Mouse (Mus musculus) hindbrain, embryonic 11.5 days (tissue): Measurements from ENCODE around the gene Ern1. TPM values are rescaled to one million over a fixed set of nuclear protein-coding genes. Genes with fewer than 3 reads are reported as not detected.
A peak's percentile ranks its signal among the peaks of the same experiment; 100 is the strongest.
"Not testable (repeated sequence)": the region's sequence is repeated elsewhere in the genome, so short reads cannot be mapped to it uniquely, and the experiment has no call there.

Experiments
- ATAC-seq: fragments of 200-750 bp; cut with Nextera tagmentation; 2 replicates; pipeline ENCODE4 v1.8.0; 2017; ENCODE audit warnings: mild to moderate bottlenecking, moderate TSS enrichment, moderate library complexity; ENCODE audit not compliant: low FRiP score
- DNase-seq: peaks from one replicate; pipeline ENCODE4 v3.0.0-alpha.2; 2015; ENCODE audit warnings: low spot score
- H3K27ac ChIP-seq: fragments of 300-500 bp; sonication (generic); 2 replicates; pipeline ENCODE4 v1.5.1; 2014; ENCODE audit warnings: mild to moderate bottlenecking, low read depth, low read length
- H3K27me3 ChIP-seq: fragments of 300-500 bp; sonication (generic); 2 replicates; pipeline ENCODE4 v1.6.1; 2014; ENCODE audit warnings: mild to moderate bottlenecking, low read length, moderate library complexity, mixed read lengths; ENCODE audit not compliant: control insufficient read depth, insufficient read depth
- H3K36me3 ChIP-seq: fragments of 300-500 bp; sonication (generic); 2 replicates; pipeline ENCODE4 v1.6.1; 2014; ENCODE audit warnings: mild to moderate bottlenecking, low read length, moderate library complexity, mixed read lengths; ENCODE audit not compliant: control insufficient read depth, insufficient read depth
- H3K4me1 ChIP-seq: fragments of 300-500 bp; sonication (generic); replicated peaks from 2 replicates; pipeline ENCODE4 v1.6.1; 2014; ENCODE audit warnings: low read length, mixed read lengths; ENCODE audit not compliant: control insufficient read depth, insufficient read depth
- H3K4me2 ChIP-seq: fragments of 300-500 bp; sonication (generic); replicated peaks from 2 replicates; pipeline ENCODE4 v1.6.1; 2014; ENCODE audit warnings: mild to moderate bottlenecking, low read depth, low read length
- H3K4me3 ChIP-seq: fragments of 300-500 bp; sonication (generic); 2 replicates; pipeline ENCODE4 v1.5.1; 2014; ENCODE audit warnings: low read depth, low read length
- H3K9ac ChIP-seq: fragments of 300-500 bp; sonication (generic); 2 replicates; pipeline ENCODE4 v1.6.1; 2014; ENCODE audit warnings: low read depth, low read length
- H3K9me3 ChIP-seq: fragments of 300-500 bp; sonication (generic); 2 replicates; pipeline ENCODE4 v1.6.1; 2016; ENCODE audit warnings: low read length; ENCODE audit not compliant: control insufficient read depth
- WGBS: fragments of 180-500 bp; shearing (Covaris S2); extraction: QIAGEN DNeasy Blood & Tissue Kit; methylation state at CpG from one replicate; pipeline ENCODE4 v1.1.7; 2014; 5-methylcytosine and 5-hydroxymethylcytosine counted together
- polyA plus RNA-seq: library from polyadenylated mRNA; unstranded; fragments of >200 nt; fragmentation: Nextera tagmentation; extraction: Ambion mirVana; gene quantifications from 2 replicates; pipeline ENCODE4 v1.2.1, GENCODE M21; 2014

The Ern1 gene
- polyA plus RNA-seq, 1 experiment from 2014 or later, result 5.5 TPM

DNA sequence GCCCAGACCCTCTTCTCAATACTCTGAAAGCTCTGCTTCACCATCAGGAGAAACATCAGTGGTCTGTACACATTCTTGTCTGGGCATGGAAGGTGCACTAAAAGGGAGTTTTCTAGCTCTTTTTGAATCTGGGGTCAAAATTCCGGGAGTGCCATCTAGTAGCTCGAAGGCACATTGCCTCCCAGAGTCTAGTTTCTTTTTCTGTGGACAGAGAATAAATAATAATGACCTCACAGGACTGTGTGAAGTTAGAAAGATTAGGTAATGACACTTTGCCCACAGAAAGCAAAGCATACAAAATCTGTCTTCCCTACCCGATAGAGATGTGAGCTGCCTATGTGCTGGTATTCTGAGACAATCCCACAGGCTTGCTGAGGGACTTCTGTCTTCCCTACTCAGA lies 77.1 kb downstream of the Ern1 start:
- no peak for ATAC-seq

DNA sequence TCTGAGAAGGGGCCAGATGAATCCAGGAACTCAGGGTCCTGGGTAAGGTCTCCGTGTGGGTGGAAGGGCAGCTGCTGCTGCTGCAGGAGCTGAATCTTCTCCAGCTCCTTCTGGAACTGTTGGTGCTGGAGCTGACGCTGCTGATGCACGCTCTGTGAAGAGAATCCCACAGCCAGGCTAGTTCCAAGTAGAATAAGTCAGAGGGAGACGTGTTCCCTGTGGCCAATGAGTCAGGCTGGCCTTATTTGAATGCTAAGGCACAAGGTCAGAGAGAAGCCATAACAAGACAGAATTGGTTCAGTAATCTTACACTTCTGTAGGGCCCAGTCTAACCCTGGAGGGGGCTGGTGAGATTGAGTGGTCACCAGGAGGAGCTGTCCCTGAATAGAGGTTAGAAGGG lies 77.6 kb downstream of the Ern1 start:
- H3K9me3 ChIP-seq, result no peaks in the 10 kb centered on the region

More for the DNA sequence above, 77.1 kb downstream of the Ern1 start:
- WGBS, result 91% methylated on average over 3 of the region's 3 CpGs
- no peaks in the 10 kb centered on the region for H3K4me1 ChIP-seq
- H3K27me3 ChIP-seq, result no peaks in the 10 kb centered on the region
- H3K4me2 ChIP-seq, result no peak overlapping the region
- DNase-seq, result no peak
- H3K27ac ChIP-seq, result no peak overlapping the region
- H3K36me3 ChIP-seq, result no peaks in the 10 kb centered on the region
- H3K4me3 ChIP-seq, result no peak overlapping the region
- no peaks in the 10 kb centered on the region for H3K9me3 ChIP-seq
- no peak overlapping the region for H3K9ac ChIP-seq

DNA sequence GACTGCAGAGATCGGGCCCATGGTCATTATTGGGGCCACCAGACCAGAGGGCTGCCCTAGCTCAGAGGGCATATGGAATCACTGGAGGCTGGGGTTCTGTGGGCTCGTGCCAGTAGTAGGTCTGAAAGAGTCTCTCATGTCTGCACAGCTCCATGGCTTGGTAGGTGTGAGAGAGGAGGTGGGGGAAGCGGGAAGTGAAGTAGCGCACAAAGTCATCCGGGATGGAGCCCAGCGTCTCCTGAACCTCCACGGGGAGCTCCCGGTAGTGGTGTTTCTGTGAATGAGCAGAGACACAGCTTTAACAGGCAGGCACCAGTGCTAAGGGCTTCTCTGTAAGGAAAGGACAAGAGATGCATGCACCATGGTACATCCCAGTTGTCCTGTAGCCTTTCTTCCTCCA lies 89.2 kb downstream of the Ern1 start:
- no peaks in the 10 kb centered on the region for H3K27me3 ChIP-seq
- H3K9ac ChIP-seq, result no peak overlapping the region
- no peaks in the 10 kb centered on the region for H3K9me3 ChIP-seq
- no peak for ATAC-seq
- WGBS, result 93% methylated on average over 8 of the region's 8 CpGs
- 0 out of 2 replicates have a peak, but pooled peaks cover 2% of the 10 kb centered on the region for H3K36me3 ChIP-seq
- no peaks in the 10 kb centered on the region for H3K4me1 ChIP-seq
- H3K4me2 ChIP-seq, result no peak overlapping the region
- DNase-seq, result no peak
- no peak overlapping the region for H3K4me3 ChIP-seq
- H3K27ac ChIP-seq, result no peak overlapping the region

More for the DNA sequence above, 77.6 kb downstream of the Ern1 start:
- no peak overlapping the region for H3K27ac ChIP-seq
- WGBS, result 83% methylated on average over 4 of the region's 4 CpGs
- ATAC-seq (no peak), DNase-seq (no peak)
- H3K9ac ChIP-seq, result no peak overlapping the region
- H3K4me1 ChIP-seq, result no peaks in the 10 kb centered on the region
- no peaks in the 10 kb centered on the region for H3K27me3 ChIP-seq
- no peak overlapping the region for H3K4me3 ChIP-seq
- H3K36me3 ChIP-seq, result no peaks in the 10 kb centered on the region
- no peak overlapping the region for H3K4me2 ChIP-seq

DNA sequence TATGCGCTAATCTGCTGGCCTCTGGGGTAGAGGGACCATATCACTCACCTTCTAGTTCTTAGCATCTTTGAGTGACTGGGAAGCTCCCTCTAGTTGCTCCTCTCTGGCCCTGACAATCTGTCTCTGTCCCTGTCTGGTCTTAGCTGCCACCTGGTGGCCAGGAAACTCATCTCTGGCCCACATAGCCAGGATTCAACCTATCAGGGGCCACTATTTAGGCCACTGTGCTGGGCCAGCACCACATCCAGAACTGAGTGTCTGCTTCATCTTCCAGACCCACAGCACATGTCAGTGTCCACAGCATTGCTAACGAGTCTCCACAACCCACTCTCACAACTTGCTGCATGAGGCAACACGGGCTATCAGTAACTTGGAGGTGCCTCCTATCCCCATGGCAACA lies 90.0 kb downstream of the Ern1 start:
- no peaks in the 10 kb centered on the region for H3K4me1 ChIP-seq
- 0 out of 2 replicates have a peak, but pooled peaks cover 2% of the 10 kb centered on the region for H3K36me3 ChIP-seq
- ATAC-seq (no peak), DNase-seq (peak; percentile 21)
- no peak overlapping the region for H3K4me3 ChIP-seq
- no peak overlapping the region for H3K4me2 ChIP-seq
- 90% methylated on average over 3 of the region's 3 CpGs for WGBS
- H3K9ac ChIP-seq, result no peak overlapping the region
- H3K27me3 ChIP-seq, result no peaks in the 10 kb centered on the region
- no peak overlapping the region for H3K27ac ChIP-seq
- H3K9me3 ChIP-seq, result no peaks in the 10 kb centered on the region

DNA sequence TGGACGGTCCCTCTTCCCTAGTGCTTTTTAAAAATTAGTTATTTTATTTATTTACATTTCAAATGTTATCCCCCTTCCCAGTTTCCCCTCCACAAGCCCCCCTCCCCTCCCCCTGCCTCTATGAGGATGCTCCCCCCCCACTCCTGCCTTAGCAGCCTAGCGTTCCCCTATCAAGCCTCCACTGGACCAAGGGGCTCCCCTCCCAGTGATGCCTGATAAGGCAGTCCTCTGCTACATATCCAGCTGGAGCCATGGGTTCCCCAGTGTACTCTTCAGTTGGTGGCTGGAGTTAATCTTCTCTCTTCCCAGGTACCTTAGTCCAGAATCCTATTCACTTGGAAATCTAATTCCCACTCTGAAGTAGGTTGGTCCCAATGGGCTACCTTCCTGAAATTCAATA lies 93.6 kb downstream of the Ern1 start:
- H3K27ac ChIP-seq, H3K4me3 ChIP-seq, H3K27me3 ChIP-seq, H3K9me3 ChIP-seq, H3K36me3 ChIP-seq, H3K4me2 ChIP-seq, H3K9ac ChIP-seq, DNase-seq, H3K4me1 ChIP-seq, ATAC-seq: not testable (repeated sequence)
- WGBS, result 89% methylated on average over 2 of the region's 2 CpGs

DNA sequence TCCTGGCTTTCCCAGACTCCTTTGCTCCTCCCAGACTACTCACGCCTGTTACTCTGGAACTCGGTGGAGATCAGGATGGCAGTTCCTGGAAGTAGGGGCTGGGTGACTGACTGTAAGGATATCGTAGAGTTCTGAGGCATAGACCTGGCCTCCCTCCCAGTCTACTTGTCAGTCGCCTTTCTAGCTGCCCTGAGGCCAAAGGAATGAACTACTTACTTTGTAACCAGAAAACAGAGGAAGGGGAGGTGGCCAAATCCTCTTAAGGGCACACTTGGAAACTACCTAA lies 94.4 kb downstream of the Ern1 start:
- H3K4me2 ChIP-seq, result no peak overlapping the region
- H3K9ac ChIP-seq, result no peak overlapping the region
- H3K4me1 ChIP-seq, result no peaks in the 10 kb centered on the region
- no peak for ATAC-seq
- WGBS, result 75% methylated on average over 4 of the region's 4 CpGs
- H3K4me3 ChIP-seq, result no peak overlapping the region
- no peak for DNase-seq
- no peaks in the 10 kb centered on the region for H3K9me3 ChIP-seq
- H3K27ac ChIP-seq, result no peak overlapping the region
- no peaks in the 10 kb centered on the region for H3K27me3 ChIP-seq
- H3K36me3 ChIP-seq, result 0 out of 2 replicates have a peak, but pooled peaks cover 2% of the 10 kb centered on the region

DNA sequence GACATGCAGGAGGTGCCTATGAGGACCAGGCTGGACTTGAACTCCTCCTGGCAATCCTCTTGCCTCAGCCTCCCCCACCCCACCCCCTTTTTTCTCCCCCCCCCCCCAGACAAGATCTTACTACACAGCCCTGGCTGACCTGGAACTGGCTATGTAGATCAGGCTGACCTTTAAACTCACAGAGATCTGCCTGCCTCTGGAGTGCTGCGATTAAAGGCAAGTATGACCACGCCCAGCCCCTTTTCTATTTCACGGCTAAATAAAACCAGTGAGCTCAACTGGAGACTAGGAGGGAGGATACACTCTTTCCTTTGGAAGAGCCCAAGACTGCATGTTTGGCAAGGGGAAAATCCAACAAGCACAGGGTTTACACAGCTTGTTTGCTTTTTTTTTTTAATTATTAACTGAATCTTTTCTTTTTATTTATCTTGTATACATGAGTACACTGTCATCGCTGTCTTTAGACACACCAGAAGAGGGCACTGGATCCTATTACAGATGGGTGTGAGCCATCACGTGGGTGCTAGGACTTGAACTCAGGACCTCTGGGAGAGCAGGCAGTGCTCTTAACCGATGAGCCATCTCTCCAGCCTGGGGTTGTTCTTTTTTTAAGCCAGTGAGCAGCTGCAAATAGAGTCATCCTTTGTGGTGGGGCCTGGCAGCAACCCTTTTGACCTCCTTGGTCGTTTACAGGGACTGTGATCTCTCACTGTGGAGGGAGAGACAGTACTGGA lies 94.9 kb downstream of the Ern1 start:
- H3K4me3 ChIP-seq, result no peak overlapping the region
- 70% methylated on average over 7 of the region's 7 CpGs for WGBS
- H3K36me3 ChIP-seq, result no peaks in the 10 kb centered on the region
- H3K9ac ChIP-seq, result no peak overlapping the region
- ATAC-seq (no peak), DNase-seq (no peak)
- no peaks in the 10 kb centered on the region for H3K4me1 ChIP-seq
- no peaks in the 10 kb centered on the region for H3K27me3 ChIP-seq
- H3K27ac ChIP-seq, result no peak overlapping the region
- H3K4me2 ChIP-seq, result no peak overlapping the region
- no peaks in the 10 kb centered on the region for H3K9me3 ChIP-seq

DNA sequence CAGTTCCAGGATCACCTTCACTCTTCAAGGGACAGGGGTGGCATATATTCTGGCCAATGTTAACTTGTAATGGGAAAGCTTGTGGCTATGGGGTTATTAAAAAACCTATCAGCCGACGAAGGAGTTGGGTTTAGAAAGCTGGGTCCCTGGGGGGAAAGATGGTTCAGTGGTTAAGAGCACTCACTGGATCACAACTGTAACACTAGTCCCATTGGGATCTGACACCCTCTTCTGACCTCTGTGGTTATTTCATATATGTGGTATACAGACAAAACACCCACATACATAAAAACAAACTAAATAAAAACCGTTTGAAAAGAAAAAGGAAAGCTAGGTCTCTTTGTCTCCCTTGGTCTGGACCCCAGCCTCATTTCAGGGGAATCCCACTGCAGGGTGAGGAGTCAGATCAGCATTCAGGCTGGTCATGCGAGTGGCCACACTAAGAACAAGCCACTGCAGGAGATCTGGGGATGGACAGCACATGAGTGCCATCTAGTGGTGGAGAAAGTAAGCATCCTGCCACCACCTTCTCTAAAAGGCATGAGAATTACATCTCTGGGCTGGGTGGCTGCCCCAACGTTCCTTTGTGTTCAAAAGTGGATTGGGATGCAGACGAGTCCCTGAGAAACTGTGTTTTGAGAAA lies 96.0 kb downstream of the Ern1 start:
- H3K27ac ChIP-seq, result no peak overlapping the region
- H3K4me2 ChIP-seq, result no peak overlapping the region
- no peaks in the 10 kb centered on the region for H3K36me3 ChIP-seq
- H3K4me1 ChIP-seq, result no peaks in the 10 kb centered on the region
- H3K9me3 ChIP-seq, result no peaks in the 10 kb centered on the region
- no peak overlapping the region for H3K4me3 ChIP-seq
- no peaks in the 10 kb centered on the region for H3K27me3 ChIP-seq
- DNase-seq (peak; percentile 85), ATAC-seq (no peak)
- 34% methylated on average over 6 of the region's 6 CpGs for WGBS
- no peak overlapping the region for H3K9ac ChIP-seq

DNA sequence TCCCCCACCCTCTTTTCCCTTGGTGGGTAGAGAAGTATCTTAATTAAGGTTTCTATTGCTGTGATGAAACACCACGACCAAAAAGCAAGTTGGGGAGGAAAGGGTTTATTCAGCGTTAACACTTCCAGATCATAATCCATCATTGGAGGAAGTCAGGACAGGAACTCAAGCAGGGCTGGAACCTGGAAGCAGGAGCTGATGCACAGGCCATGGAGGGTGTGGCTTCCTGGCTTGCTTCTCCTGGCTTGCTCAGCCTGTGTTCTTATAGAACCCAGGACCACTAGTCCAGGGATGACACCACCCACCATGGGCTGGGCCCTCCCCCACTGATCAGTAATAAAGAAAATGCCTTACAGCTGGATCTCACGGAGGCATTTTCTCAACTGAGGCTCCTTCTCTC lies 96.9 kb downstream of the Ern1 start:
- Histone ChIP-seq H3K9ac (no peak overlapping the region), H3K4me1 (no peaks in the 10 kb centered on the region), H3K36me3 (no peaks in the 10 kb centered on the region), H3K27me3 (no peaks in the 10 kb centered on the region), H3K4me2 (no peak overlapping the region), H3K9me3 (no peaks in the 10 kb centered on the region), H3K4me3 (no peak overlapping the region), H3K27ac (no peak overlapping the region)
- WGBS, result 70% methylated on average over 3 of the region's 3 CpGs
- DNase-seq (no peak), ATAC-seq (no peak)
